20 mouse cellular contexts compared by ENCODE assay signal in the genomic region with DNA sequence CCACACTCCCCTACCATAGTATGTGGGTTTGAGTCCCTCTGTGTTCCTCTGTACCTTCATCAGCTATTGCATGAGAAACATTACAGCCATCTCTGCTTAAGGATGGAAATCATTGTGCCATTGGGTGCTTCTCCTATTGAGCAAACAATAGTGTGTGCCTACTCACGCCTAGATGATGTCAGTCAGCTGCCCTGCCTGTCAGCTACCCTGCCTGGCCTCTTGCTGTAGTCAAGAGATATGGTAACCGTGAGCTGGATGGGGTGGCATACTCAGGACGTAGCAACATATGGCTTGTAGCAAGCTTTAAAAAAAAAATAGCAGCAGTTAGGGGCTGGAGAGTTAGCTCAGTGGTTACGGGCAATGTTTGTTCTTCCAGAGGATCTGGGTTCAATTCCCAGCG. TPM values are rescaled to one million over a fixed set of nuclear protein-coding genes. Genes with fewer than 3 reads are reported as not detected.
DNase-seq lines count a peak whose midpoint lies in the region; ATAC-seq and TF ChIP-seq lines count a peak whose summit lies in the region.
"Had no signal": no experiment of that assay in that cellular context is flagged by ENCODE, and none has a peak within 500 bp of the region (broad histone marks: within the 10 kb centered on the region; RNA-seq: fewer than 3 reads in every experiment).

No protein-coding gene starts in this region.

- TF ChIP-seq EP300 in stomach, postnatal 0 days (optimal IDR thresholded peaks at IDR 0.05) = no peak

- no peak overlapping the region for H3K9ac ChIP-seq in heart, embryonic 11.5 days (ENCODE audit: low read depth, low read length)
- H3K9ac ChIP-seq in intestine, postnatal 0 days (ENCODE audit: low read depth, low read length) = no peak overlapping the region
- peak overlapping the region; percentile 35 for H3K9ac ChIP-seq in liver, embryonic 16.5 days (ENCODE audit: low read depth, low read length)
- no peak overlapping the region for H3K9ac ChIP-seq in stomach, postnatal 0 days (ENCODE audit: low read length)
- H3K9ac ChIP-seq in hindbrain, embryonic 16.5 days (ENCODE audit: low read depth, low read length) = no peak overlapping the region
- H3K9ac ChIP-seq: forebrain, postnatal 0 days; limb, embryonic 15.5 days had no signal

- TF ChIP-seq POLR2A in cerebellum, adult 2 months (IDR thresholded peaks at IDR 0.05; ENCODE audit: borderline replicate concordance, insufficient read depth, low read length) = no peak

- H3K27me3 ChIP-seq in heart, embryonic 11.5 days (ENCODE audit: control insufficient read depth, insufficient read depth, low read length) = peaks cover 2% of the 10 kb centered on the region; the same call in 1 of the 2 replicates
- no peaks in the 10 kb centered on the region for H3K27me3 ChIP-seq in intestine, postnatal 0 days (replicated peaks; ENCODE audit: control insufficient read depth, insufficient read depth, low read length)
- H3K27me3 ChIP-seq in liver, embryonic 16.5 days (ENCODE audit: control insufficient read depth, insufficient read depth, low read depth, low read length) = peaks cover 3% of the 10 kb centered on the region; the same call in 1 of the 2 replicates
- H3K27me3 ChIP-seq in stomach, postnatal 0 days (ENCODE audit: control insufficient read depth, insufficient read depth, low read length) = no peaks in the 10 kb centered on the region
- H3K27me3 ChIP-seq in hindbrain, embryonic 16.5 days (replicated peaks; ENCODE audit: control insufficient read depth, insufficient read depth, low read length) = no peaks in the 10 kb centered on the region
- H3K27me3 ChIP-seq in cerebellum, adult 2 months (ENCODE audit: control insufficient read depth, insufficient read depth, low read length) = no peaks in the 10 kb centered on the region
- H3K27me3 ChIP-seq: limb, embryonic 15.5 days; Patski had no signal

- WGBS in heart, embryonic 11.5 days (ENCODE audit: insufficient replicate concordance) = 78% methylated on average over 5 of the region's 5 CpGs
- 65% methylated on average over 5 of the region's 5 CpGs for WGBS in intestine, postnatal 0 days
- WGBS in liver, embryonic 16.5 days (ENCODE audit: insufficient replicate concordance) = 29% methylated on average over 5 of the region's 5 CpGs
- WGBS in stomach, postnatal 0 days = 73% methylated on average over 5 of the region's 5 CpGs
- 92% methylated on average over 5 of the region's 5 CpGs for WGBS in hindbrain, embryonic 16.5 days
- WGBS in cerebellum, adult 2 months = 93% methylated on average over 5 of the region's 5 CpGs

- no peaks in the 10 kb centered on the region for H3K36me3 ChIP-seq in heart, embryonic 11.5 days (ENCODE audit: control insufficient read depth, insufficient read depth, low read length)
- H3K36me3 ChIP-seq in intestine, postnatal 0 days (ENCODE audit: control insufficient read depth, insufficient read depth) = no peaks in the 10 kb centered on the region
- no peaks in the 10 kb centered on the region for H3K36me3 ChIP-seq in liver, embryonic 16.5 days (ENCODE audit: control insufficient read depth, insufficient read depth)
- no peaks in the 10 kb centered on the region for H3K36me3 ChIP-seq in stomach, postnatal 0 days (ENCODE audit: control insufficient read depth, insufficient read depth, low read length)
- H3K36me3 ChIP-seq in hindbrain, embryonic 16.5 days (ENCODE audit: control insufficient read depth, insufficient read depth, low read length) = no peaks in the 10 kb centered on the region
- H3K36me3 ChIP-seq: embryonic facial prominence, embryonic 10.5 days; hindbrain, embryonic 10.5 days; limb, embryonic 15.5 days; midbrain, embryonic 10.5 days had no signal

- ATAC-seq in heart, embryonic 11.5 days (replicated peaks; ENCODE audit: insufficient number of reproducible peaks, low FRiP score, low TSS enrichment) = peak; percentile 75
- ATAC-seq in intestine, postnatal 0 days = peak; percentile 48; the same call in 1 of the 2 replicates
- ATAC-seq in liver, embryonic 16.5 days (ENCODE audit: low read depth) = peak; percentile 95
- ATAC-seq in stomach, postnatal 0 days (ENCODE audit: low FRiP score, low TSS enrichment) = peak; percentile 74
- ATAC-seq in hindbrain, embryonic 16.5 days = no peak
- ATAC-seq: Patski had no signal

- H3K9me3 ChIP-seq in heart, embryonic 11.5 days (replicated peaks; ENCODE audit: control insufficient read depth, low read length) = no peaks in the 10 kb centered on the region
- no peaks in the 10 kb centered on the region for H3K9me3 ChIP-seq in intestine, postnatal 0 days (ENCODE audit: control insufficient read depth)
- H3K9me3 ChIP-seq in liver, embryonic 16.5 days (replicated peaks; ENCODE audit: control insufficient read depth, low read length) = no peaks in the 10 kb centered on the region
- H3K9me3 ChIP-seq in stomach, postnatal 0 days (ENCODE audit: control insufficient read depth, low read length) = no peaks in the 10 kb centered on the region
- no peaks in the 10 kb centered on the region for H3K9me3 ChIP-seq in hindbrain, embryonic 16.5 days (ENCODE audit: control insufficient read depth, low read length)
- H3K9me3 ChIP-seq: embryonic facial prominence, embryonic 10.5 days; hindbrain, embryonic 10.5 days; limb, embryonic 15.5 days; midbrain, embryonic 10.5 days had no signal

- H3K4me1 ChIP-seq in heart, embryonic 11.5 days (ENCODE audit: control insufficient read depth, insufficient read depth, low read length) = no peaks in the 10 kb centered on the region
- H3K4me1 ChIP-seq in intestine, postnatal 0 days (replicated peaks; ENCODE audit: control insufficient read depth, insufficient read depth, low read length) = 0 out of 2 replicates have a peak, but pooled peaks cover 3% of the 10 kb centered on the region
- H3K4me1 ChIP-seq in liver, embryonic 16.5 days (ENCODE audit: control insufficient read depth, low read depth, low read length) = peaks cover 25% of the 10 kb centered on the region
- no peaks in the 10 kb centered on the region for H3K4me1 ChIP-seq in stomach, postnatal 0 days (replicated peaks; ENCODE audit: control insufficient read depth, insufficient read depth)
- no peaks in the 10 kb centered on the region for H3K4me1 ChIP-seq in hindbrain, embryonic 16.5 days (ENCODE audit: control insufficient read depth, insufficient read depth, low read depth, low read length)
- no peaks in the 10 kb centered on the region; the same call in 1 of the 2 replicates for H3K4me1 ChIP-seq in cerebellum, adult 2 months (ENCODE audit: control insufficient read depth, insufficient read depth, low read length)

- intact Hi-C loops in heart, postnatal 10 days (cut with DNase I) = loop anchor here (10.0 kb wide), 1 partner anchor 376 kb away; no protein-coding TSS in a partner anchor

- no peak for TF ChIP-seq CTCF in intestine, postnatal 0 days (IDR thresholded peaks at IDR 0.05; ENCODE audit: low read depth)
- no peak for TF ChIP-seq CTCF in stomach, postnatal 0 days (IDR thresholded peaks at IDR 0.05; ENCODE audit: low read depth)
- TF ChIP-seq CTCF in cerebellum, adult 2 months (IDR thresholded peaks at IDR 0.05; ENCODE audit: borderline replicate concordance, insufficient read depth, low read depth, low read length) = no peak

- DNase-seq in heart, postnatal 10 days = no peak
- DNase-seq in stomach, postnatal 0 days (ENCODE audit: low spot score) = peak; percentile 62
- no peak for DNase-seq in cerebellum, adult 2 months
- DNase-seq: cerebellum, adult 11-12 months; cerebellum, postnatal 36 days; forebrain, postnatal 0 days; kidney, adult 18-20 months; kidney, postnatal 25 days; lung, postnatal 10 days; thymus, adult 18-20 months had no signal

- H3K27ac ChIP-seq in heart, embryonic 11.5 days (ENCODE audit: low read depth, low read length) = no peak overlapping the region
- no peak overlapping the region for H3K27ac ChIP-seq in intestine, postnatal 0 days (ENCODE audit: low read depth, low read length)
- H3K27ac ChIP-seq in liver, embryonic 16.5 days (ENCODE audit: low read length) = peak overlapping the region; percentile 89
- peak overlapping the region; percentile 49; the same call in 1 of the 2 replicates for H3K27ac ChIP-seq in stomach, postnatal 0 days (replicated peaks)
- no peak overlapping the region for H3K27ac ChIP-seq in hindbrain, embryonic 16.5 days (ENCODE audit: low read depth, low read length)
- no peak overlapping the region for H3K27ac ChIP-seq in cerebellum, adult 2 months (ENCODE audit: insufficient read depth, low read length)
- H3K27ac ChIP-seq: embryonic facial prominence, embryonic 10.5 days; hindbrain, embryonic 10.5 days; limb, embryonic 15.5 days; midbrain, embryonic 10.5 days had no signal

- no peak overlapping the region for H3K4me3 ChIP-seq in heart, embryonic 11.5 days (ENCODE audit: low read depth, low read length)
- H3K4me3 ChIP-seq in intestine, postnatal 0 days (ENCODE audit: low read depth, low read length) = no peak overlapping the region
- H3K4me3 ChIP-seq in liver, embryonic 16.5 days (ENCODE audit: low read depth, low read length) = peak overlapping the region; percentile 21; the same call in 1 of the 2 replicates
- no peak overlapping the region for H3K4me3 ChIP-seq in stomach, postnatal 0 days (ENCODE audit: low read depth, low read length)
- H3K4me3 ChIP-seq in hindbrain, embryonic 16.5 days (ENCODE audit: low read length) = no peak overlapping the region
- H3K4me3 ChIP-seq in cerebellum, adult 2 months (replicated peaks; ENCODE audit: insufficient read depth, low read depth, low read length) = no peak overlapping the region
- H3K4me3 ChIP-seq: embryonic facial prominence, embryonic 10.5 days; hindbrain, embryonic 10.5 days; limb, embryonic 15.5 days; midbrain, embryonic 10.5 days had no signal

- H3K4me2 ChIP-seq in heart, embryonic 11.5 days = no peak overlapping the region
- H3K4me2 ChIP-seq in intestine, postnatal 0 days (replicated peaks; ENCODE audit: low read depth) = no peak overlapping the region
- peak overlapping the region; percentile 49 for H3K4me2 ChIP-seq in liver, embryonic 16.5 days (ENCODE audit: low read depth, low read length)
- no peak overlapping the region for H3K4me2 ChIP-seq in stomach, postnatal 0 days (replicated peaks; ENCODE audit: low read depth)
- H3K4me2 ChIP-seq in hindbrain, embryonic 16.5 days (ENCODE audit: low read length) = no peak overlapping the region
- H3K4me2 ChIP-seq: limb, embryonic 15.5 days had no signal

RNA-seq across cellular contexts. Expression of a gene that starts 0.6 kb away (rescaled TPM):
- polyA plus RNA-seq in heart, embryonic 11.5 days (2014; fragmentation: Nextera tagmentation; extraction: Ambion mirVana) = 1.7 and 1.9 TPM in 2 replicates
- not detected for total RNA-seq in heart, postnatal 10 days (2021)
- polyA plus RNA-seq in intestine, postnatal 0 days (2015; fragmentation: Nextera tagmentation; extraction: Ambion mirVana) = 0.25 TPM in 1 of 2 replicates, not detected in the other
- 0.19 and 0.20 TPM in 2 replicates for polyA plus RNA-seq in liver, embryonic 16.5 days (2015; fragmentation: Nextera tagmentation; extraction: Ambion mirVana)
- polyA plus RNA-seq in stomach, postnatal 0 days (2015; fragmentation: Nextera tagmentation; extraction: Ambion mirVana) = 38.5 and 45.1 TPM in 2 replicates
- polyA plus RNA-seq in hindbrain, embryonic 16.5 days (2015; fragmentation: Nextera tagmentation; extraction: Ambion mirVana) = 0.15 and 0.73 TPM in 2 replicates
- not detected in 2 replicates for polyA plus RNA-seq in cerebellum, adult 2 months (2012; rRNA removed)
- total RNA-seq: gastrocnemius, adult 18-20 months had no signal
- polyA plus RNA-seq: embryonic facial prominence, embryonic 10.5 days; hindbrain, embryonic 10.5 days; midbrain, embryonic 10.5 days; Patski had no signal

RNA-seq across cellular contexts. Expression of a gene that starts 31.5 kb away (rescaled TPM):
- polyA plus RNA-seq in heart, embryonic 11.5 days (2014; fragmentation: Nextera tagmentation; extraction: Ambion mirVana) = 31.7 and 35.6 TPM in 2 replicates
- total RNA-seq in heart, postnatal 10 days (2021) = 10 to 100 TPM; 30.3 to 32.9 TPM
- 30.0 and 32.6 TPM in 2 replicates for polyA plus RNA-seq in intestine, postnatal 0 days (2015; fragmentation: Nextera tagmentation; extraction: Ambion mirVana)
- polyA plus RNA-seq in liver, embryonic 16.5 days (2015; fragmentation: Nextera tagmentation; extraction: Ambion mirVana) = 107 and 109 TPM in 2 replicates
- 85.9 and 96.8 TPM in 2 replicates for polyA plus RNA-seq in stomach, postnatal 0 days (2015; fragmentation: Nextera tagmentation; extraction: Ambion mirVana)
- polyA plus RNA-seq in hindbrain, embryonic 16.5 days (2015; fragmentation: Nextera tagmentation; extraction: Ambion mirVana) = 28.0 and 28.5 TPM in 2 replicates
- 11.9 and 15.3 TPM in 2 replicates for polyA plus RNA-seq in cerebellum, adult 2 months (2012; rRNA removed)

Comparison
In these comparisons a context has a peak if more than half of its experiments do, and no peak if none do; other contexts are left out.
1. H3K27ac ChIP-seq: peak in liver, embryonic 16.5 days (single experiment) and stomach, postnatal 0 days (single experiment); none in heart, embryonic 11.5 days (single experiment), intestine, postnatal 0 days (single experiment), hindbrain, embryonic 16.5 days (single experiment) and cerebellum, adult 2 months (single experiment).
2. RNA of a gene that starts 0.6 kb away (polyA plus RNA-seq): 38.5 to 45.1 TPM in stomach, postnatal 0 days; 1.7 to 1.9 TPM in heart, embryonic 11.5 days, 0.15 to 0.73 TPM in hindbrain, embryonic 16.5 days, 0.19 to 0.20 TPM in liver, embryonic 16.5 days, 0.25 TPM in intestine, postnatal 0 days and not detected in cerebellum, adult 2 months; every median in the first group is over 10 times any median in the second.